Mouse (Mus musculus) fibroblast of lung, adult 2 months (primary cell): ENCODE data around the gene Clic6.
A peak's percentile ranks its signal among the peaks of the same experiment; 100 is the strongest.

ENCODE experiments used
- DNase-seq: peaks from one replicate; pipeline ENCODE4 v3.0.0-alpha.2; 2011; ENCODE audit warnings: low read depth

Gene Clic6

GRCm38 (mm10) chr16:92525919-92526318, 40.4 kb downstream of the Clic6 start:
- no peak for DNase-seq

DNA sequence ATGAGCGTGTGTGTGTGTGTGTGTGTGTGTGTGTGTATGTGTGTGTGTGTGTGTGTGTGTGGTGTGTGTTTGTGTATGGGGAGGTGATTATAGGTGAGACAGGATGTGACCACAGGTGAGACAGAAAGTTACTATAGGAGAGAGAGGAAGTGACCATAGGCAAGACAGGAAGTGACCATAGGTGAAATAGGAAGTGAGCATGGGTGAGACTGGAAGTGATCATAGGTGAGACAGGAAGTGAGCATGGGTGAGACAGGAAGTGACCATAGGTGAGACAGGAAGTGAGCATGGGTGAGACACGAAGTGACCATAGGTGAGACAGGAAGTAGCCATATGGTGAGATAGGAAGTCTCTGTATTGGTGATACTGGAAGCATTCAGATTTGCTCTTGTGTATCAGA, 49.7 kb downstream of the Clic6 start:
- DNase-seq = no peak

DNA sequence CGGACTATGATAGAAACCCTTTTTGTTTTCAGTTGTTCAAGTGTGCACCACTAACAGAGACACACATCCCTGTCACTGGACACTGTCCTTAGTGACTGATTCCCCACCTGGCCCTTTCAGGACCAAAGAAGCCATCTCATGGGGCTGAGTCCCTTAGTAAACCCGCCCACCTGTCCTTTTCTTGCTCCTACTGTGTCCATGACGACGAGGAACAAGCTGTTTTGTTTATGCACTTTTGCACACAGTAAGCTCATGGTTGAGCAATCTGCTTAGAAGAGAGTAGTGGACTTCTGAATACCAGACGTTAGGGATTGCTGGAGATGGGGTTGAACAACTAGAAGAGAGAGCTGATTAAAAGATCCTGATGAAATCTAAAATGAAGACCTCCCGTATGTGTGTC, 52.8 kb downstream of the Clic6 start:
- no peak for DNase-seq

- DNase-seq = peak; percentile 61
Measured at GRCm38 (mm10) chr16:92544264-92544663, 58.7 kb downstream of the Clic6 start.

DNA sequence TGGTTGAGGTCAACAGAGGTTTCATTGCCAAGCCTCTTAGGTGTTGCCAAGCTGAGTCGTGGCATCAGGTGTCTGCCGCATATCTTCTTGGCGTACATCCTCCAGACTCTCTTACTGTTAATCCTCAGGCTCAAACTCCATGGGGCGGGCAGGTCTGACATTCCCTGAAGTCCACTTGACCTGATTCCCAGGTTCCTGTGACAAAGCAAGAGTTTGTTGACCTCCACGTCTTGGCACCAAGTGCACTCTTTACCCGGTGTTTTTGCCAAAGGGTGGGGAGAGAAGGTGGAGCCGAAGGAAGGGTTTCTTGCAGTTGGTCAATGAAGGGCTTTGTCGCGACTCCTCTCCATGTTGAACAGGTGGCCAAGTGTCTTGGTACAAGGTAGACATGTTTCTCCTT, 63.1 kb downstream of the Clic6 start:
- no peak for DNase-seq

DNA sequence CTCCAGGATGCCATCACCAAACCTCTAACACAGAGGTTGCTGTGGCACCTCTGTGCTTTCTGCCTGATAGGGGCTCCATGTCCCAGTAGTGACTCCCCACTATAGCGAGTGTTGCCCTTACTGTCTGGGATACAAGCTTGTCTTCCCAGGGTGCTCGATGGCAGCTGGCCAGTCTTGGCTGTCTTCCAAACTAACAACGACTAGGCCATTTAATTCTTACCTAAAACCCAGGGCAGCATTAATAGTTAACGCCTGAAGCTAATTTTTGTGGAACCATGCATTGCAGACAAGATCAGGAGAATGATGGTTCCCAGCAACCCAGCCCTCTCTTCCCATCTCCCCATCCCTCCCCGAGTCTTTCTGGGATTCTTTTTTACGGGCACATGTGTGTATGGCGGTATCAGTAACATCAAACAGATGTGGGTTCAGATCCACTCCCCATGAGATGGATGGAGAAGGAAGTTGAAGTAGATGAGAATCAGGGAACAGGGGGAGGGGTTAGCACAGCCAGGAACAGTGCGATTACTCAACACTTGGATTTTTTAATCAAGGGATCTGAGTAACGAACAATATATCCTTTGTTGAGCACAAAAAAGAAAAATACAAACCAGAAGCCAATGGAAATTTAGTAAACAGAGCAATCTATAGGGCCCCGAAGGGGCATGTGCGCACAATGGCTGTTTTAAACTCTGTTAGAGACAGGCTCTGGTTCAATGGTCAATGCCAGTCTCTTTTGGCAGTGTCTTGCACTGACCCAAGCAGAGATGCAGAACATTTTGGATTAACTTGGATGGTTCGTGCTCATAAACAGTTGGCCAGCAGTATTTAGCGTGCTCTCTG, 66.0 kb downstream of the Clic6 start:
- peak; percentile 57 for DNase-seq

DNA sequence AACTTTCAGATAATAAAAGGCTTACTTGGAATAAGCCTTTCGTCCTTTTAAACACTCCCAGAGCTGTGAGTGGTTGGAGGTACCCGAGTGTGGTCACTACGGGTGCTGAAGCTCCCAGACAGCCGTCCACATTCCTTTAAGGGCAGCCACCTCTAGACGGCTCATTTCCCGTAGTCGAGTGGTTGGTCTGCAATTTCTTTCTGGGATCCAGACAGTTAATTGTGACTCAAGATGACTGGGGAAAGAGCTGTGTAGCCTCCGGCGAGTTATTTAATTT, 66.5 kb downstream of the Clic6 start:
- peak; percentile 73 for DNase-seq

GRCm38 (mm10) chr16:92552858-92553257, 67.3 kb downstream of the Clic6 start:
- DNase-seq = no peak

GRCm38 (mm10) chr16:92555051-92555450, 69.5 kb downstream of the Clic6 start:
- no peak for DNase-seq

DNA sequence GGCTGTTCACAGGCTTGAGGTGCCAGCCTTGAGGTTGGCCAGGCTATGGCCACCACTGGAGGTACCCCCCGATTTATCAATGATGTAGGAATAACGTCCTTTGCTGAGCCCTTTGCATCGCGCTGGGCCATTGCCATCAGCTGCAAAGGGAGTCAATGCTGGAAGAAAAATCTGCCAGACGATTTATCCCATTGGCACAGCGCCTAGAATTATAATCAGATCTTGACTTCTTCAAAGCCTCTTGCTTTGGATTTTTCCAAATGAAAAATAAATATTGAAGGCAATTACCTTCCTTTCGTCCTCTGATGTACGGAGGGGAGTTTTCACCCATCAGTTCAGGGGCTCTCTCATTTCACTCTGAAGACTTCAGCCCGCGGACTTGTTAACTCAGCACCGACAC, 79.8 kb downstream of the Clic6 start:
- DNase-seq = no peak

DNA sequence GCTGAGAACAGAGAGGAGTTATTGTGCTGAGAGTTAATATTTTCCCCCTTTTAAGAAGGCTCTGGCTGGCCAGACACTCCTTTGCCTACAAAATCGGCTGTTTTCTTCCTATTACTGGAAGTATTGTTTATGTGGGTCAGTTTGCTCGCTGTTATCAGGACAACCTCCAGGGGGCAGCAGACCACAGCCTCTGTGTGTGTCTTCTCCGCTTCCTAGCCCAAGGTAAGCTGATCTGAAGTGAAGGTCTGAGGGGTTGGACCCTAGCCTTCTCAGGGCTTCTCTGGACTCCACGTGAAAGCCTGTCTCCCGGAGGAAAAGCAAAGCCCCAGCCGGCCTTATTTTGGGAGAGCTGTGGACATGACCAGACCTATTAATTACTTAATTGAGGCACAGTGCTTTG, 80.2 kb downstream of the Clic6 start:
- peak; percentile 87 for DNase-seq

DNA sequence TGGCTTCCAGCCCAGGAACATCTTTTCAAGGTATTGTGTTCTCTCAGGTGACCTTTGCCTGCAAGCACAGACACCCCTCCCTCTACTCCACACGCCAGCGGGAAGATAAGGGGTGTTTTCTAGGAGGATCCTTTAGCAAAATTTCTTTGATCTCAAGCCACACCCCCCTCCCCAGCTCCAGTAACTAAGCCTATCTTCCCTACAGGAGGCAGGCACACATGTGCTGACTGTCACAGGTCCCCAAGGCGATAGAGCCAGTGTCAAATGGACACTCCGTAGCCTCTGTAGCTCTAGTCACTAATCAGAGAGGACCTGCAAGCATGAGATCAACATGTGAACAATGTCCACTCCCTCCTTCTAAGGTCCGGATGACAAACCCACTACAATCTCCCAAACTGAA, 80.6 kb downstream of the Clic6 start:
- DNase-seq = no peak

- DNase-seq = no peak
Measured at GRCm38 (mm10) chr16:92571246-92571645, 85.7 kb downstream of the Clic6 start.

- DNase-seq = no peak
Measured at GRCm38 (mm10) chr16:92573193-92573592, 87.7 kb downstream of the Clic6 start.

DNA sequence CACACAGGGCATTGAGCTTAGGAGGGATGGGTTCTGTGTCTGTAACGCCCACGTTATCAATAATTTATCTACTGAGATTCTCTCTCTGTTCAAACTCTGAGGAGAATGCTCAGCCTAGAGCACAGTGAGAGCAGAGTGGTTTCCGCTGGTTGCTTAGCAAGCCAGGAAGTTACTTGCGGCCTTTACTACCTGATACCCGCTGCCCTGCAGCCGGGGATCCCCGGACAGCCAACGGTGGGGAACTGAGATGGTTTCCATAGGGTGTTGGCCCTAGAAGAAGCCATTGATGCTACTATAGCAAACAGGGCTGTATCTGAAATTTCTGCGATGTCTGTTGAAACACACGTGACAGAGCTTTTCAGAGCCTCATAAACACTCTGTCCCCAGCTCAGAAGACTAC, 90.3 kb downstream of the Clic6 start:
- no peak for DNase-seq

DNA sequence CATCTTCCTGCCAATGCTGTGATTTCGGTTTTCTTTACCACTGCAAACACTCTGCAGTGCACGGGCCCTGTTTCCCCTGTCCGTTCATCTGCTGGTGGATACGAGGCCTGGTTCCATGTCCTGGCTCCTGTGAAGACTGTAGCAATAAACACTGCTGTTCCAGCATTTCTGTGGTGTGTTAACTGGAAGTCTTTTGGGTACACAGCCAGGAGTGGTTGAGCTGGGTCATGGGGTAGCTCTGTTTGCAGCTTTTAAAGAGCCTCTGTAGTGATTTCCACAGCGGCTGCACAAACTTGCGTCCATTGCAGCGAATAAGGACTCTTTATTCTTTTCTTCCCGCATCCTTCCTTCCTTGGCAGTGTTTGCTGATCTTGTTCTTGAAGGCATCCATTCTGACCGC, 91.8 kb downstream of the Clic6 start:
- peak; percentile 74 for DNase-seq

- DNase-seq = no peak
Measured at GRCm38 (mm10) chr16:92578915-92579653, 93.5 kb downstream of the Clic6 start.

DNA sequence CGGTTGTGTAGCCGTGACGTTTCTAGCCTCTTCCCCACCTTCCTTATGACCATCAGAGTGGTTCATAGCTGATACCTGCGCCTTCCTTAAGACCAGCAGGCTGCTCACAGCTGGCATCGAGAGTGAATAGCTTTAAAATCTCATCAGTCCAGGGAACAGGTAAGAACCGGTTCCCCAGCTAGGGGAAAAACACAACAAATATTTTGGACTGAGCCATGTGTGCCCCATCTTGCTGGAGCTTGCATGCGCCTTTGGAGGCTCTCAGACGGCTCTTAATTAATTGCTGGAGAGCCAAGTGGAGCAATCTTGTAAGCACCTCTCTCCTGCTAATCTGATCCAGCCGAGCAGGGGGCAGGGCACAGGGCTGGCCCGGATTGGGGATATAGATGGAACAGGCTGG, 95.4 kb downstream of the Clic6 start:
- no peak for DNase-seq

GRCm38 (mm10) chr16:92581767-92582166, 96.2 kb downstream of the Clic6 start:
- no peak for DNase-seq

DNA sequence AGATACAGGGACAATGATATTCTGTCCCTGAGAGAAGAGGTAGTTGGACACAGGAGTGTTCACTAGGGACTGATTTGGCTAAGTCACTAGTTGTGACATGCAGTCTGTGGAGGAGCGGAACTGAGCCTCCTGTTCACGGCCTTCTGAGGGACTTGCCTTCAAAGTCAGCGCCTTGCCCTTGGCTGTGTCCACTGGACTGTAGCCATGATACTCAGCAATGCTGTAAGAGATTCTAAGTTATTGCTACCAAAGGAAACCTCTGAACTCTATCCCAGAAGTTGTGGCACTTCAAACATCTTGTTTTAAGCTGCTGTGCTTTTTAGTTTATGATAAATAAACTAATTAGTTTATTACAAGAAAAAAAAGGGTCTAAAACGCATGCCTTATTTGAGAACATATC, 102.3 kb downstream of the Clic6 start:
- DNase-seq = no peak
